24 mouse cellular contexts compared by ENCODE assay signal in genomic region chr11:80098444-80099056, GRCm38 (mm10). TPM values are rescaled to one million over a fixed set of nuclear protein-coding genes. Genes with fewer than 3 reads are reported as not detected.
DNase-seq lines count a peak whose midpoint lies in the region; ATAC-seq and TF ChIP-seq lines count a peak whose summit lies in the region.
"Had no signal": no experiment of that assay in that cellular context is flagged by ENCODE, and none has a peak within 500 bp of the region (broad histone marks: within the 10 kb centered on the region; RNA-seq: fewer than 3 reads in every experiment).

No protein-coding gene starts in this region.

- H3K9me3 ChIP-seq in ES-Bruce4 (replicated peaks; ENCODE audit: control insufficient read depth, insufficient read depth, low read length, poor library complexity, severe bottlenecking), result no peaks in the 10 kb centered on the region
- H3K9me3 ChIP-seq in MEL (replicated peaks; ENCODE audit: insufficient read depth, low read length), result no peaks in the 10 kb centered on the region
- no peaks in the 10 kb centered on the region for H3K9me3 ChIP-seq in intestine, postnatal 0 days (ENCODE audit: control insufficient read depth)
- H3K9me3 ChIP-seq: embryonic facial prominence, embryonic 10.5 days; embryonic facial prominence, embryonic 12.5 days; forebrain, embryonic 10.5 days; forebrain, embryonic 12.5 days; G1E had no signal

- H3K36me3 ChIP-seq in ES-Bruce4 (ENCODE audit: control insufficient read depth, insufficient read depth, low read length, poor library complexity, severe bottlenecking) (peaks cover 34% of the 10 kb centered on the region), MEL (ENCODE audit: control insufficient read depth in 1 of 2, insufficient read depth in 2 of 2, low read length in 2 of 2) (peaks cover 39 to 42% of the 10 kb centered on the region in 2 experiments)
- peaks cover 16% of the 10 kb centered on the region; the same call in 1 of the 2 replicates for H3K36me3 ChIP-seq in intestine, postnatal 0 days (ENCODE audit: control insufficient read depth, insufficient read depth)

- WGBS in intestine, postnatal 0 days, result 88% methylated on average over 3 of the region's 3 CpGs

- TF ChIP-seq CTCF in ES-Bruce4 (IDR thresholded peaks at IDR 0.05; ENCODE audit: low read depth, low read length), result no peak
- TF ChIP-seq CTCF in MEL (IDR thresholded peaks at IDR 0.05 in 2 of 3, conservative IDR thresholded peaks at IDR 0.05 in 1 of 3; ENCODE audit: control insufficient read depth in 1 of 3, insufficient read depth in 1 of 3, low read depth in 2 of 3, low read length in 3 of 3, poor library complexity in 1 of 3, severe bottlenecking in 1 of 3), result no peak
- TF ChIP-seq CTCF in intestine, postnatal 0 days (IDR thresholded peaks at IDR 0.05; ENCODE audit: low read depth), result no peak

- TF ChIP-seq EP300 in ES-Bruce4 (IDR thresholded peaks at IDR 0.05; ENCODE audit: insufficient read depth, low read depth, low read length) (no peak), MEL (IDR thresholded peaks at IDR 0.05; ENCODE audit: low read depth in 1 of 2, low read length in 2 of 2) (no peak)

- no peak for ATAC-seq in intestine, postnatal 0 days
- ATAC-seq: forebrain, embryonic 14.5 days; forebrain, embryonic 16.5 days had no signal

- no peak overlapping the region for H3K4me2 ChIP-seq in intestine, postnatal 0 days (replicated peaks; ENCODE audit: low read depth)
- H3K4me2 ChIP-seq: embryonic facial prominence, embryonic 12.5 days; forebrain, embryonic 12.5 days had no signal

- H3K4me3 ChIP-seq in ES-Bruce4 (ENCODE audit: low read depth, low read length) (no peak overlapping the region), MEL (ENCODE audit: control insufficient read depth in 1 of 2, insufficient read depth in 1 of 2, low read depth in 2 of 2, low read length in 2 of 2) (no peak overlapping the region)
- no peak overlapping the region for H3K4me3 ChIP-seq in intestine, postnatal 0 days (ENCODE audit: low read depth, low read length)
- H3K4me3 ChIP-seq: embryonic facial prominence, embryonic 10.5 days; embryonic facial prominence, embryonic 12.5 days; erythroblast, embryonic 14.5 days; forebrain, embryonic 10.5 days; forebrain, embryonic 12.5 days had no signal

- TF ChIP-seq POLR2A in ES-Bruce4 (IDR thresholded peaks at IDR 0.05; ENCODE audit: insufficient read depth, low read length) (no peak), MEL (IDR thresholded peaks at IDR 0.05; ENCODE audit: control insufficient read depth in 1 of 2, insufficient read depth in 1 of 2, low read depth in 1 of 2, low read length in 2 of 2, poor library complexity in 1 of 2) (no peak)

- peak overlapping the region; percentile 69; the same call in 1 of the 2 replicates for H3K27ac ChIP-seq in ES-Bruce4 (ENCODE audit: insufficient read depth, low read length)
- no peak overlapping the region for H3K27ac ChIP-seq in MEL (ENCODE audit: control insufficient read depth, low read depth, low read length)
- H3K27ac ChIP-seq in intestine, postnatal 0 days (ENCODE audit: low read depth, low read length), result no peak overlapping the region
- H3K27ac ChIP-seq: embryonic facial prominence, embryonic 10.5 days; embryonic facial prominence, embryonic 12.5 days; forebrain, embryonic 10.5 days; forebrain, embryonic 12.5 days had no signal

- no peaks in the 10 kb centered on the region for H3K27me3 ChIP-seq in ES-Bruce4 (ENCODE audit: control insufficient read depth, insufficient read depth, low read length, poor library complexity, severe bottlenecking)
- H3K27me3 ChIP-seq in MEL (ENCODE audit: control insufficient read depth in 1 of 2, insufficient read depth in 2 of 2, low read length in 2 of 2), result no peaks in the 10 kb centered on the region
- no peaks in the 10 kb centered on the region for H3K27me3 ChIP-seq in intestine, postnatal 0 days (replicated peaks; ENCODE audit: control insufficient read depth, insufficient read depth, low read length)
- H3K27me3 ChIP-seq: embryonic facial prominence, embryonic 12.5 days; forebrain, embryonic 12.5 days had no signal

- TF ChIP-seq RAD21 in MEL (IDR thresholded peaks at IDR 0.05; ENCODE audit: low read depth, low read length), result no peak

- no peak overlapping the region for H3K9ac ChIP-seq in ES-Bruce4 (ENCODE audit: low read depth, poor library complexity, severe bottlenecking)
- H3K9ac ChIP-seq in MEL (ENCODE audit: control insufficient read depth, low read depth, low read length, poor library complexity, severe bottlenecking), result no peak overlapping the region
- H3K9ac ChIP-seq in intestine, postnatal 0 days (ENCODE audit: low read depth, low read length), result no peak overlapping the region
- H3K9ac ChIP-seq: embryonic facial prominence, embryonic 12.5 days; forebrain, embryonic 12.5 days had no signal

- peaks cover 14% of the 10 kb centered on the region for H3K79me2 ChIP-seq in MEL (ENCODE audit: control insufficient read depth, insufficient read depth, low read length, poor library complexity)

- H3K4me1 ChIP-seq in ES-Bruce4 (ENCODE audit: control insufficient read depth, insufficient read depth, low read length), result peaks cover 3% of the 10 kb centered on the region
- H3K4me1 ChIP-seq in MEL (ENCODE audit: control insufficient read depth in 1 of 2, insufficient read depth in 2 of 2, low read length in 2 of 2), result peaks cover 12 to 16% of the 10 kb centered on the region in 2 experiments
- no peaks in the 10 kb centered on the region for H3K4me1 ChIP-seq in intestine, postnatal 0 days (replicated peaks; ENCODE audit: control insufficient read depth, insufficient read depth, low read length)
- H3K4me1 ChIP-seq: embryonic facial prominence, embryonic 10.5 days; embryonic facial prominence, embryonic 12.5 days; forebrain, embryonic 10.5 days; forebrain, embryonic 12.5 days had no signal

- DNase-seq in ES-CJ7 (ENCODE audit: low read depth, low spot score) (peak; percentile 70), MEL (ENCODE audit: low read depth, low spot score) (no peak), ZHBTc4 (ENCODE audit: low read depth, low spot score) (peak; percentile 63)
- no peak for DNase-seq in kidney, postnatal 25 days
- no peak for DNase-seq in frontal cortex, postnatal 14 days (ENCODE audit: low spot score in 2 of 2)
- DNase-seq in adrenal gland, adult 2 months, result no peak
- DNase-seq: adrenal gland, adult 8-10 months; adrenal gland, postnatal 14 days; adrenal gland, postnatal 36 days; cerebellum, adult 11-12 months; cerebellum, adult 2 months; cerebellum, adult 9-10 months; cerebellum, postnatal 10 days; cerebellum, postnatal 25 days had no signal

TF ChIP-seq in MEL, 35 proteins besides CTCF, POLR2A, EP300 and RAD21:
- TF ChIP-seq MXI1 (IDR thresholded peaks at IDR 0.05; ENCODE audit: low read depth, low read length) (0 out of 2 replicates have a peak, but pooled peaks have one; percentile 47), GABPA (IDR thresholded peaks at IDR 0.05; ENCODE audit: low read depth, low read length) (no peak), TAL1 (IDR thresholded peaks at IDR 0.05; ENCODE audit: low read length) (peak; percentile 41; the same call in 1 of the 2 replicates), NRF1 (IDR thresholded peaks at IDR 0.05; ENCODE audit: insufficient read depth, low read depth, low read length, poor library complexity, severe bottlenecking) (no peak), MYC (IDR thresholded peaks at IDR 0.05; ENCODE audit: low read depth, low read length) (peak; percentile 91; the same call in 1 of the 2 replicates), MAX (IDR thresholded peaks at IDR 0.05; ENCODE audit: low read length) (peak; percentile 60; the same call in 1 of the 2 replicates), TBP (IDR thresholded peaks at IDR 0.05; ENCODE audit: low read depth, low read length) (0 out of 2 replicates have a peak, but pooled peaks have one; percentile 10)

RNA-seq across cellular contexts. Expression of gene Atad5, which starts 9.3 kb away (rescaled TPM):
- polyA plus RNA-seq in ES-Bruce4 (2011; ENCODE audit: insufficient read depth, insufficient read length, low read depth, missing spikeins), result 25.0 and 26.6 TPM in 2 replicates
- total RNA-seq in MEL (2012; rRNA removed), result 22.1 and 22.6 TPM in 2 replicates
- 10 to 100 TPM; 17.1 to 66.9 TPM for polyA plus RNA-seq in MEL (2012; ENCODE audit: insufficient read depth in 1 of 2, insufficient read length in 2 of 2, low read depth in 1 of 2, low replicate concordance in 2 of 2, missing spikeins in 1 of 2)
- polyA plus RNA-seq in intestine, postnatal 0 days (2015; fragmentation: Nextera tagmentation; extraction: Ambion mirVana), result 2.2 and 2.4 TPM in 2 replicates
- total RNA-seq in adrenal gland, adult 2 months (2021), result 1 to 10 TPM; 1.3 to 1.9 TPM
- polyA plus RNA-seq in adrenal gland, adult 2 months (2012; rRNA removed), result 0.27 and 0.42 TPM in 2 replicates

RNA-seq across cellular contexts. Expression of gene Crlf3, which starts 17.8 kb away (rescaled TPM):
- 50.9 and 59.1 TPM in 2 replicates for polyA plus RNA-seq in ES-Bruce4 (2011; ENCODE audit: insufficient read depth, insufficient read length, low read depth, missing spikeins)
- 104 and 107 TPM in 2 replicates for total RNA-seq in MEL (2012; rRNA removed)
- 10 to 100 TPM in 1 of 2 experiments, not detected in 1; 71.7 TPM for polyA plus RNA-seq in MEL (2012; ENCODE audit: insufficient read depth in 1 of 2, insufficient read length in 2 of 2, low read depth in 1 of 2, low replicate concordance in 2 of 2, missing spikeins in 1 of 2)
- polyA plus RNA-seq in intestine, postnatal 0 days (2015; fragmentation: Nextera tagmentation; extraction: Ambion mirVana), result 13.2 and 14.2 TPM in 2 replicates
- total RNA-seq in adrenal gland, adult 2 months (2021), result 10 to 100 TPM; 14.6 to 15.7 TPM
- polyA plus RNA-seq in adrenal gland, adult 2 months (2012; rRNA removed), result 2.1 and 2.9 TPM in 2 replicates

RNA-seq across cellular contexts. Expression of gene Tefm, which starts 43.4 kb away (rescaled TPM):
- 31.2 and 37.3 TPM in 2 replicates for polyA plus RNA-seq in ES-Bruce4 (2011; ENCODE audit: insufficient read depth, insufficient read length, low read depth, missing spikeins)
- total RNA-seq in MEL (2012; rRNA removed), result 30.0 and 33.9 TPM in 2 replicates
- polyA plus RNA-seq in MEL (2012; ENCODE audit: insufficient read depth in 1 of 2, insufficient read length in 2 of 2, low read depth in 1 of 2, low replicate concordance in 2 of 2, missing spikeins in 1 of 2), result 10 to 100 TPM in 1 of 2 experiments, not detected in 1; 23.6 TPM
- 15.0 and 16.3 TPM in 2 replicates for polyA plus RNA-seq in intestine, postnatal 0 days (2015; fragmentation: Nextera tagmentation; extraction: Ambion mirVana)
- total RNA-seq in adrenal gland, adult 2 months (2021), result 10 to 100 TPM; 13.2 to 23.7 TPM
- 1.0 and 1.8 TPM in 2 replicates for polyA plus RNA-seq in adrenal gland, adult 2 months (2012; rRNA removed)
- polyA plus RNA-seq: erythroblast, embryonic 14.5 days had no signal

RNA-seq across cellular contexts. Expression of gene Adap2, which starts 55.4 kb away (rescaled TPM):
- 3.4 and 3.5 TPM in 2 replicates for polyA plus RNA-seq in ES-Bruce4 (2011; ENCODE audit: insufficient read depth, insufficient read length, low read depth, missing spikeins)
- not detected in 2 replicates for total RNA-seq in MEL (2012; rRNA removed)
- not detected for polyA plus RNA-seq in MEL (2012; ENCODE audit: insufficient read depth in 1 of 2, insufficient read length in 2 of 2, low read depth in 1 of 2, low replicate concordance in 2 of 2, missing spikeins in 1 of 2)
- 11.7 and 11.9 TPM in 2 replicates for polyA plus RNA-seq in intestine, postnatal 0 days (2015; fragmentation: Nextera tagmentation; extraction: Ambion mirVana)
- total RNA-seq in adrenal gland, adult 2 months (2021), result 10 to 100 TPM; 10.9 to 12.7 TPM
- 16.7 and 19.2 TPM in 2 replicates for polyA plus RNA-seq in adrenal gland, adult 2 months (2012; rRNA removed)
- total RNA-seq: G1E had no signal
- polyA plus RNA-seq: erythroblast, embryonic 14.5 days; G1E had no signal

Comparison
In these comparisons a context has a peak if more than half of its experiments do, and no peak if none do; other contexts are left out.
1. DNase-seq: peak in ES-CJ7 (single experiment) and ZHBTc4 (single experiment); none in MEL (single experiment), kidney, postnatal 25 days (0 of 2), frontal cortex, postnatal 14 days (0 of 2) and adrenal gland, adult 2 months (single experiment).